21 mouse cellular contexts compared by ENCODE assay signal in genomic region chr4:53045807-53046206, GRCm38 (mm10). TPM values are rescaled to one million over a fixed set of nuclear protein-coding genes. Genes with fewer than 3 reads are reported as not detected.
"Had no signal": no experiment of that assay in that cellular context is flagged by ENCODE, and none has a peak within 500 bp of the region (broad histone marks: within the 10 kb centered on the region; RNA-seq: fewer than 3 reads in every experiment).

No protein-coding gene starts in this region.

- H3K4me2 ChIP-seq: liver, embryonic 12.5 days; lung, embryonic 14.5 days; midbrain, embryonic 12.5 days had no signal

- H3K9me3 ChIP-seq: limb, embryonic 10.5 days; liver, embryonic 12.5 days; midbrain, embryonic 12.5 days had no signal

- H3K27me3 ChIP-seq: liver, embryonic 12.5 days; megakaryocyte, embryonic 14.5 days; midbrain, embryonic 12.5 days had no signal

- H3K27ac ChIP-seq: kidney, postnatal 0 days; limb, embryonic 10.5 days; liver, embryonic 12.5 days; macrophage; midbrain, embryonic 12.5 days had no signal

- H3K4me3 ChIP-seq: limb, embryonic 10.5 days; liver, embryonic 12.5 days; megakaryocyte, embryonic 14.5 days; midbrain, embryonic 12.5 days had no signal

- H3K4me1 ChIP-seq: limb, embryonic 10.5 days; liver, embryonic 12.5 days; megakaryocyte, embryonic 14.5 days; midbrain, embryonic 12.5 days had no signal

- ATAC-seq: liver, embryonic 12.5 days had no signal

- H3K9ac ChIP-seq: liver, embryonic 12.5 days; lung, embryonic 14.5 days; midbrain, embryonic 12.5 days had no signal

- DNase-seq: kidney, adult 11 months; kidney, postnatal 36 days; lung, embryonic 14.5 days; lung, postnatal 10 days; right cerebral cortex, adult 18-20 months; right cerebral cortex, postnatal 25 days; thymus, postnatal 4 days had no signal

RNA-seq across cellular contexts. Expression of gene Nipsnap3a, which starts 56.7 kb away (rescaled TPM):
- total RNA-seq: layer of hippocampus, adult 18-20 months; layer of hippocampus, postnatal 10 days; monocyte, adult 5-6 weeks had no signal
- polyA plus RNA-seq: intestine, embryonic 14.5 days; limb, embryonic 10.5 days; limb, embryonic 14.5 days; liver, embryonic 12.5 days; liver, embryonic 16.5 days; lung, embryonic 14.5 days; macrophage; midbrain, embryonic 12.5 days; small intestine, adult 2 months; stomach, embryonic 16.5 days had no signal
